Mouse (Mus musculus) hindbrain, postnatal 0 days (tissue): Measurements from ENCODE around the gene Clec4b1. TPM values are rescaled to one million over a fixed set of nuclear protein-coding genes. Genes with fewer than 3 reads are reported as not detected.
"Not testable (repeated sequence)": the region's sequence is repeated elsewhere in the genome, so short reads cannot be mapped to it uniquely, and the experiment has no call there.

Source experiments
- ATAC-seq: fragments of 200-750 bp; cut with Nextera tagmentation; 2 replicates; pipeline ENCODE4 v1.8.0; 2017; ENCODE audit warnings: mild to moderate bottlenecking, moderate TSS enrichment, moderate library complexity
- DNase-seq: peaks from one replicate; pipeline ENCODE4 v3.0.0-alpha.2; 2015; ENCODE audit warnings: low spot score
- H3K27ac ChIP-seq: fragments of 300-500 bp; sonication (generic); 2 replicates; pipeline ENCODE4 v1.5.1; 2014; ENCODE audit warnings: mild to moderate bottlenecking
- H3K27me3 ChIP-seq: fragments of 300-500 bp; sonication (generic); 2 replicates; pipeline ENCODE4 v1.6.1; 2014; ENCODE audit warnings: low read length, mixed read lengths; ENCODE audit not compliant: insufficient read depth
- H3K36me3 ChIP-seq: fragments of 300-500 bp; sonication (generic); 2 replicates; pipeline ENCODE4 v1.6.1; 2014; ENCODE audit warnings: low read length, mixed read lengths; ENCODE audit not compliant: insufficient read depth
- H3K4me1 ChIP-seq: fragments of 300-500 bp; sonication (generic); 2 replicates; pipeline ENCODE4 v1.6.1; 2014; ENCODE audit warnings: antibody characterized with exemption, low read length, mixed read lengths; ENCODE audit not compliant: insufficient read depth
- H3K4me2 ChIP-seq: fragments of 300-500 bp; sonication (generic); 2 replicates; pipeline ENCODE4 v1.6.1; 2014; ENCODE audit warnings: low read depth, mild to moderate bottlenecking, low read length, moderate library complexity, mixed read lengths
- H3K4me3 ChIP-seq: fragments of 300-500 bp; sonication (generic); 2 replicates; pipeline ENCODE4 v1.5.1; 2014; ENCODE audit warnings: low read length
- H3K9ac ChIP-seq: fragments of 300-500 bp; sonication (generic); replicated peaks from 2 replicates; pipeline ENCODE4 v1.6.1; 2014; ENCODE audit warnings: mild to moderate bottlenecking, low read length, moderate library complexity, mixed read lengths
- H3K9me3 ChIP-seq: fragments of 300-500 bp; sonication (generic); 2 replicates; pipeline ENCODE4 v1.6.1; 2016; ENCODE audit warnings: low read length, mixed read lengths
- CTCF ChIP-seq: IDR thresholded peaks from 2 replicates; pipeline ENCODE4 v1.5.1; 2016; ENCODE audit warnings: antibody characterized with exemption, control low read depth, low read depth
- WGBS: fragments of 180-500 bp; shearing (Covaris S2); extraction: QIAGEN DNeasy Blood & Tissue Kit; methylation state at CpG from one replicate; pipeline ENCODE4 v1.1.7; 2014; 5-methylcytosine and 5-hydroxymethylcytosine counted together
- polyA plus RNA-seq: library from polyadenylated mRNA; unstranded; fragments of >200 nt; fragmentation: Nextera tagmentation; extraction: Ambion mirVana; gene quantifications from 2 replicates; pipeline ENCODE4 v1.2.1, GENCODE M21; 2015
- total RNA-seq: library from RNA; depleted of rRNA; stranded (reverse); fragments of >200 nt; gene quantifications from 2 replicates; pipeline ENCODE4 v1.2.3, GENCODE M21; 2014; rRNA removed

Clec4b1 gene
- total RNA-seq (not detected in 2 replicates), polyA plus RNA-seq (not detected in 2 replicates)

DNA sequence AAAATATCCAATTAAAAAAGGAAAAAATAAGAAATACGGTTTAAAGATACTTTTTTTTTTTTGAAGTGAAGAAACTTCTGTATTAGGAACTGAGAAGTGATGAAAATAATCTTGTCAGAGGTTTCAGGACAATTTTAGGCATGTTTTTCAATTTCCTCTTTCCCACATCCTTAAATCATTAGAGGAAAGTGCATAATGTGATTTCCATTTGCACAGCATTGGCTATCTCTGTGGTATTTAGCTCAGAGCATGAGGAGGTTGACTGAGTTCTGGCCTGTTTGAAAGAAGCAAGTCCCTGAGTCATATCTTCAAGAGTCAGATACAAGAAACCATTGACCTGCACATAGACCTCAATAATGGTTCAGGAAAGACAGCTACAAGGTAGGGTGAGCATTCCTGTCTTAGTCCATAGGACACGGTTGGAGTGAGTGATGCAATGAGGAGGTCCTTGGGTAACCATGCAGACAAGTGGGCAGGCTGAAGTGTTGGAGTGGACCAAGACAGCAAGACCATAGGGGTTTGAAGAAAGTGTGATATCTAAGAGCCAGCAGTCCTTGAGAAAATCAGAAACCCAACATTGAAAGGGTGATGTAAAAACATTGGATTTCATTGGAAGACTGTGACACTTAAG, at the start of gene Clec4b1:
TSS of gene Clec4b1 (plus strand) at position 221 of the 631 bp plus-strand sequence.
- DNase-seq (no peak), ATAC-seq (no peak)
- H3K4me2 ChIP-seq = no peak within 1 kb of the TSS
- 77% methylated on average over 2 of the region's 2 CpGs for WGBS
- H3K4me1 ChIP-seq = no peaks in the 10 kb centered on the region
- H3K36me3 ChIP-seq = no peaks in the 10 kb centered on the region
- no peak within 1 kb of the TSS for H3K27ac ChIP-seq
- no peak within 1 kb of the TSS for H3K4me3 ChIP-seq
- no peaks in the 10 kb centered on the region for H3K27me3 ChIP-seq
- no peaks in the 10 kb centered on the region for H3K9me3 ChIP-seq
- H3K9ac ChIP-seq = no peak within 1 kb of the TSS
- TF ChIP-seq CTCF = no peak

DNA sequence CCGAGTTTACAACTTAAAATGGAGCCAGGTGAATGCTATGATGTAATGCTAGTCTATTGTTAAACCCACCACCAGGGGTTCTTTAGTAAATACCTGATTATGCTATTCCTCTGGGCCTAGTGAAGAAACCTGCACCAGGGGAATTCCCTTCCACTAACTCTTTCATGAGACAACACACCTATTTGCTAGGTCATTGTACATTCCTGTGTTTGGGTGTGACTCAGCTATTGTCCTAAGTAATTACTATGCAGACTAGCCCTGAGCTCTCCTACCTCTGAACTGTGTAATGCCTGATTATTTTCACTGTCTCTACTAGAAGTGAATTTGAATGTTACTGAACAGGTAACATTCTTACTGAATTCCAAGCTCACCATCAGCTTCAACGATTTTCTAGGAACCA, 45.1 kb upstream of the Clec4b1 start:
- H3K4me1 ChIP-seq, ATAC-seq, H3K4me3 ChIP-seq, H3K4me2 ChIP-seq, H3K9ac ChIP-seq, DNase-seq, H3K9me3 ChIP-seq, H3K27me3 ChIP-seq, H3K36me3 ChIP-seq, H3K27ac ChIP-seq: not testable (repeated sequence)
- WGBS = 77% methylated on average over 2 of the region's 2 CpGs

- no peak overlapping the region for H3K4me2 ChIP-seq
- H3K36me3 ChIP-seq = no peaks in the 10 kb centered on the region
- ATAC-seq = no peak
- no peaks in the 10 kb centered on the region for H3K27me3 ChIP-seq
- no peak overlapping the region for H3K27ac ChIP-seq
- WGBS = 70% methylated on average over 1 of the region's 1 CpGs
- no peak overlapping the region for H3K9ac ChIP-seq
- H3K4me3 ChIP-seq = no peak overlapping the region
- no peaks in the 10 kb centered on the region for H3K9me3 ChIP-seq
- TF ChIP-seq CTCF = no peak
- DNase-seq = no peak
- H3K4me1 ChIP-seq = no peaks in the 10 kb centered on the region
Observed at GRCm38 (mm10) chr6:123005591-123005990, 44.2 kb upstream of the Clec4b1 start.

GRCm38 (mm10) chr6:123095125-123095843, 45.5 kb downstream of the Clec4b1 start:
- Histone ChIP-seq H3K4me1 (no peaks in the 10 kb centered on the region), H3K4me2 (no peak overlapping the region), H3K27me3 (no peaks in the 10 kb centered on the region), H3K36me3 (no peaks in the 10 kb centered on the region), H3K9me3 (no peaks in the 10 kb centered on the region), H3K9ac (no peak overlapping the region), H3K4me3 (no peak overlapping the region), H3K27ac (no peak overlapping the region)
- DNase-seq (no peak), ATAC-seq (no peak)
- WGBS = 93% methylated on average over 4 of the region's 4 CpGs
- no peak for TF ChIP-seq CTCF

DNA sequence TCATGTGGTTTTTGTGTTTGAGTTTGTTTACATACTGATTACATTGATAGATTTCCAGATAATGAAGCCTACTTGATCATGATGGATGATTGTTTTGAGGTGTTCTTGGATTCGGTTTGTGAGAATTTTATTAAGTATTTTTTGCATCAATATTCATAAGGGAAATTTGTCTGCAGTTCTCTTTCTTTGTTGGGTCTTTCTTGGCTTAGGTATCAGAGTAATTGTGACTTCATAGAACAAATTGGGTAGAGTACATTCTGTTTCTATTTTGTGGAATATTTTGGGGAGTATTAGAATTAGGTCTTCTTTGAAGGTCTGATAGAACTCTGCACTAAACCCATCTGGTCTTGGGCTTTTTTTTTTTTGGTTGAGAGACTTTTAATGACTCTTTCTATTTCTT, 56.4 kb downstream of the Clec4b1 start, which contains the start of gene Clec4a2:
TSS of gene Clec4a2 (plus strand) at position 301 of the 400 bp plus-strand sequence.
- not testable (repeated sequence) for ATAC-seq, H3K4me3 ChIP-seq, H3K27me3 ChIP-seq, H3K4me2 ChIP-seq, H3K9me3 ChIP-seq, H3K9ac ChIP-seq, H3K4me1 ChIP-seq, H3K27ac ChIP-seq, H3K36me3 ChIP-seq, DNase-seq
- WGBS = 55% methylated on average over 1 of the region's 1 CpGs

Other genes starting within 250 kb of the Clec4b1 start
- gene Slc2a3, start 248.3 kb upstream of the Clec4b1 start, total RNA-seq = 108 and 129 TPM in 2 replicates
- gene Slc2a3, start 248.3 kb upstream of the Clec4b1 start, polyA plus RNA-seq = 48.9 and 49.7 TPM in 2 replicates
- 20.1 and 32.5 TPM in 2 replicates for gene Foxj2, start 230.0 kb upstream of the Clec4b1 start, total RNA-seq
- gene Foxj2, start 230.0 kb upstream of the Clec4b1 start, polyA plus RNA-seq = 5.9 and 6.9 TPM in 2 replicates
- 1.3 and 2.2 TPM in 2 replicates for gene C3ar1, start 193.8 kb upstream of the Clec4b1 start, total RNA-seq
- 1.4 and 1.5 TPM in 2 replicates for gene C3ar1, start 193.8 kb upstream of the Clec4b1 start, polyA plus RNA-seq
- gene Necap1, start 175.5 kb upstream of the Clec4b1 start, total RNA-seq = 119 and 121 TPM in 2 replicates
- 158 and 162 TPM in 2 replicates for gene Necap1, start 175.5 kb upstream of the Clec4b1 start, polyA plus RNA-seq
- gene Clec4a1, start 128.1 kb upstream of the Clec4b1 start, total RNA-seq = 0.18 and 0.63 TPM in 2 replicates
- gene Clec4a1, start 128.1 kb upstream of the Clec4b1 start, polyA plus RNA-seq = 1.5 and 1.6 TPM in 2 replicates
- gene Clec4a3, start 97.4 kb upstream of the Clec4b1 start, total RNA-seq = 0.14 and 0.78 TPM in 2 replicates
- gene Clec4a3, start 97.4 kb upstream of the Clec4b1 start, polyA plus RNA-seq = 1.5 and 1.7 TPM in 2 replicates
- not detected in 2 replicates for gene Clec4a4, start 59.6 kb upstream of the Clec4b1 start, total RNA-seq
- gene Clec4a4, start 59.6 kb upstream of the Clec4b1 start, polyA plus RNA-seq = not detected in 2 replicates
- 0.89 TPM in 1 of 2 replicates, not detected in the other for gene Clec4a2, start 56.5 kb downstream of the Clec4b1 start, total RNA-seq
- gene Clec4a2, start 56.5 kb downstream of the Clec4b1 start, polyA plus RNA-seq = 1.3 and 2.2 TPM in 2 replicates
- gene Clec4b2, start 122.9 kb downstream of the Clec4b1 start, total RNA-seq = not detected in 2 replicates
- not detected in 2 replicates for gene Clec4b2, start 122.9 kb downstream of the Clec4b1 start, polyA plus RNA-seq
- 0.29 and 8.7 TPM in 2 replicates for gene Clec4n, start 179.9 kb downstream of the Clec4b1 start, total RNA-seq
- gene Clec4n, start 179.9 kb downstream of the Clec4b1 start, polyA plus RNA-seq = 0.72 and 1.7 TPM in 2 replicates
- not detected in 2 replicates for gene Clec4d, start 212.1 kb downstream of the Clec4b1 start, total RNA-seq
- gene Clec4d, start 212.1 kb downstream of the Clec4b1 start, polyA plus RNA-seq = not detected in 2 replicates
- gene Clec4e, start 239.9 kb downstream of the Clec4b1 start, total RNA-seq = not detected in 2 replicates
- gene Clec4e, start 239.9 kb downstream of the Clec4b1 start, polyA plus RNA-seq = 0.39 TPM in 1 of 2 replicates, not detected in the other